Mouse (Mus musculus) ES-Bruce4 (cell line): ENCODE measurements at regions not wholly inside any gene's neighbourhood (a gene's known extent, or its start where the extent isn't known, plus 50 kb on each side); places are given as distances from the start of the nearest gene placed in this dataset.

Experiments used
- H3K27ac ChIP-seq: 2 replicates; pipeline ENCODE4 v1.5.1; 2012; ENCODE audit warnings: low read length, inconsistent platforms; ENCODE audit not compliant: insufficient read depth
- H3K27me3 ChIP-seq: 2 replicates; pipeline ENCODE4 v1.6.1; 2012; ENCODE audit warnings: mild to moderate bottlenecking, low read length, inconsistent platforms; ENCODE audit not compliant: control insufficient read depth, poor library complexity, insufficient read depth, severe bottlenecking
- H3K36me3 ChIP-seq: 2 replicates; pipeline ENCODE4 v1.6.1; 2012; ENCODE audit warnings: inconsistent platforms, mild to moderate bottlenecking, low read length, moderate library complexity; ENCODE audit not compliant: control insufficient read depth, poor library complexity, insufficient read depth, severe bottlenecking
- H3K4me1 ChIP-seq: one replicate; pipeline ENCODE4 v1.8.1; 2011; ENCODE audit warnings: low read length; ENCODE audit not compliant: control insufficient read depth, insufficient read depth
- H3K4me3 ChIP-seq: 2 replicates; pipeline ENCODE4 v1.5.1; 2011; ENCODE audit warnings: low read depth, mild to moderate bottlenecking, low read length
- H3K9ac ChIP-seq: 2 replicates; pipeline ENCODE4 v1.6.1; 2012; ENCODE audit warnings: low read depth, mild to moderate bottlenecking, inconsistent platforms; ENCODE audit not compliant: poor library complexity, severe bottlenecking
- H3K9me3 ChIP-seq: replicated peaks from 2 replicates; pipeline ENCODE4 v1.6.1; 2012; ENCODE audit warnings: mild to moderate bottlenecking, low read length, inconsistent platforms; ENCODE audit not compliant: control insufficient read depth, poor library complexity, insufficient read depth, severe bottlenecking
- CTCF ChIP-seq: IDR thresholded peaks from one replicate; pipeline ENCODE4 v1.8.1; 2011; ENCODE audit warnings: low read depth, low read length
- EP300 ChIP-seq: IDR thresholded peaks from 2 replicates; pipeline ENCODE4 v1.6.1; 2011; ENCODE audit warnings: low read depth, low read length; ENCODE audit not compliant: insufficient read depth
- POLR2A ChIP-seq: IDR thresholded peaks from one replicate; pipeline ENCODE4 v1.8.1; 2011; ENCODE audit warnings: low read length; ENCODE audit not compliant: insufficient read depth

- H3K27ac ChIP-seq = no peak overlapping the region
- no peaks in the 10 kb centered on the region for H3K36me3 ChIP-seq
- H3K4me1 ChIP-seq = peaks cover 1% of the 10 kb centered on the region
- TF ChIP-seq CTCF = peak; percentile 29
- no peak for TF ChIP-seq POLR2A
- no peak for TF ChIP-seq EP300
- no peaks in the 10 kb centered on the region for H3K27me3 ChIP-seq
- no peaks in the 10 kb centered on the region for H3K9me3 ChIP-seq
- H3K4me3 ChIP-seq = no peak overlapping the region
- no peak overlapping the region for H3K9ac ChIP-seq
These were observed 130.1 kb downstream of the Tent5c start for GRCm38 (mm10) chr3:100359036-100359435.

DNA sequence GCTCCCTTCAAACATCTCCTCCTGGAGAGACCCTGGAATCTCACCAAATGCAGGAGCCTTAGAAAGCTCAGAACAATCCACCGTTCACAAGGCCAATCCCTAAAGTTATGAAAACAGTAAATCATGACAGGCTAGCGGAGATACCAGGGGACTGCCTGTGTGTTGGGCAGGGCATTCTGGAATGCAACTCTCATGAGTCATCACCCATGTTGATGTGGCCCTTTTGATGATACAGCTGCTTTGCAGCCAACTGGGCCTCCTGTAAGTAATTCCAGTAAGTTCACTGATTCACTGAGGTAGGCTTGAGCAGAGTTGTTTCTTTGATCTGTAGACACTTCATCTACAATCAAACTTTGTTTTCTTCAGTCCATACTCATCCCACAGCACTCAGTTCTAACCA lies 155.6 kb downstream of the Tent5c start:
- no peaks in the 10 kb centered on the region for H3K9me3 ChIP-seq
- H3K27ac ChIP-seq = no peak overlapping the region
- no peaks in the 10 kb centered on the region for H3K27me3 ChIP-seq
- no peak for TF ChIP-seq POLR2A
- no peak for TF ChIP-seq EP300
- TF ChIP-seq CTCF = no peak
- no peaks in the 10 kb centered on the region for H3K36me3 ChIP-seq
- no peak overlapping the region for H3K9ac ChIP-seq
- H3K4me1 ChIP-seq = no peaks in the 10 kb centered on the region
- no peak overlapping the region for H3K4me3 ChIP-seq

- no peaks in the 10 kb centered on the region for H3K9me3 ChIP-seq
- H3K36me3 ChIP-seq = no peaks in the 10 kb centered on the region
- no peak overlapping the region for H3K9ac ChIP-seq
- no peak overlapping the region for H3K27ac ChIP-seq
- TF ChIP-seq EP300 (no peak), CTCF (no peak), POLR2A (no peak)
- H3K4me3 ChIP-seq = no peak overlapping the region
- no peaks in the 10 kb centered on the region for H3K4me1 ChIP-seq
- H3K27me3 ChIP-seq = no peaks in the 10 kb centered on the region
These were observed 156.2 kb upstream of the Wdr3 start for GRCm38 (mm10) chr3:100318357-100318756.

DNA sequence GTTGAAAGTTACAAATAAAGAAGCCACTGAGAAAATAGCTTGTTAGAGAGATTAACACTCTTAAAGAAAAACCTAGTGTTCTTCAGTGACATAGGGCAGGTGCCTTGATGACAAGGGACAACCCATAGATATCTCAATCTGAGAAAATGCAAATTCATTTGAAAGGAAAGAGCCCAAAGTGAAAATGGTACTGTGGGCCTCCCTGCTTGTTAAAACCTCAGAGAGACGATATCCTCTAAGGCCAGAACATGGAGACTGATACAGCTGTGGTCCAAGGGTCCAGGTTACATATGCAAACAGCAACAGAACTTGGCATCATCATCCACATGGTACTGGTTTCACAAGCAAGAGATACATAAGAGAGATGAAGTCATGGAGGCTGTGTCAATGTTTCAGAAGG lies 125.6 kb upstream of the Wdr3 start:
- Histone ChIP-seq H3K27me3 (no peaks in the 10 kb centered on the region), H3K4me1 (no peaks in the 10 kb centered on the region), H3K9me3 (no peaks in the 10 kb centered on the region), H3K9ac (no peak overlapping the region), H3K4me3 (no peak overlapping the region), H3K36me3 (no peaks in the 10 kb centered on the region), H3K27ac (no peak overlapping the region)
- no peak for TF ChIP-seq POLR2A
- no peak for TF ChIP-seq CTCF
- no peak for TF ChIP-seq EP300

GRCm38 (mm10) chr3:100266976-100267375 lies 104.8 kb upstream of the Wdr3 start:
- Histone ChIP-seq H3K9ac (no peak overlapping the region), H3K36me3 (no peaks in the 10 kb centered on the region), H3K27me3 (no peaks in the 10 kb centered on the region), H3K4me1 (no peaks in the 10 kb centered on the region), H3K27ac (no peak overlapping the region), H3K4me3 (no peak overlapping the region), H3K9me3 (no peaks in the 10 kb centered on the region; the same call in 1 of the 2 replicates)
- no peak for TF ChIP-seq CTCF
- no peak for TF ChIP-seq EP300
- TF ChIP-seq POLR2A = no peak

DNA sequence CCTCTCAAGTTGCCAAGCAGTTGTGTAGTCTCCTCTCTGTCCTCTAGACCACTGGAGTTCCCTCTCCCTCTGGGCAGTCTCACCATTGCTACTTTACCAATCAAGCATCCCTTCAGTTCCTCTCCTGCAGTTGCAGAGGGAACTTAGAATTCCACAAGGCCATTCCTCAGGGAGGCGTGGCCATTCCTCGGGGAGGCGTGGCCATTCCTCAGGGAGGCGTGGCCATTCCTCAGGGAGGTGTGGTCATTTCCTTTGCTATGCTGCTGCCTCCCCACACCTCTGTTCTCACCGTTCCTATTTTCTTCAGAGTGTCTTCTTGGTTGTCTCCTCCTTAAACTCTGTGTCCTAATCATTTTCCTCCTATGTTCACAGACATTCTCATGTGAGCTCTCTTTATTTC lies 102.8 kb upstream of the Wdr3 start:
- TF ChIP-seq EP300 = 0 out of 2 replicates have a peak, but pooled peaks have one; percentile 32
- TF ChIP-seq CTCF = no peak
- no peaks in the 10 kb centered on the region for H3K4me1 ChIP-seq
- H3K36me3 ChIP-seq = no peaks in the 10 kb centered on the region
- no peak overlapping the region for H3K9ac ChIP-seq
- H3K27ac ChIP-seq = no peak overlapping the region
- H3K9me3 ChIP-seq = no peaks in the 10 kb centered on the region; the same call in 1 of the 2 replicates
- no peak overlapping the region for H3K4me3 ChIP-seq
- no peaks in the 10 kb centered on the region for H3K27me3 ChIP-seq
